Mouse (Mus musculus): ENCODE measurements at regions not wholly inside any gene's neighbourhood (a gene's known extent, or its start where the extent isn't known, plus 50 kb on each side); places are given as distances from the start of the nearest gene placed in this dataset.

- Histone ChIP-seq H3K4me2 (ENCODE audit: low read depth) (no peak overlapping the region), H3K4me3 (no peak overlapping the region), H3K36me3 (ENCODE audit: control insufficient read depth, insufficient read depth) (no peaks in the 10 kb centered on the region), H3ac (ENCODE audit: control insufficient read depth, insufficient read length) (no peak overlapping the region), H3K27me3 (ENCODE audit: control insufficient read depth, insufficient read depth, insufficient read length) (no peaks in the 10 kb centered on the region), H3K79me2 (ENCODE audit: control insufficient read depth, insufficient read depth) (no peaks in the 10 kb centered on the region)
- TF ChIP-seq USF1 (IDR thresholded peaks at IDR 0.05; ENCODE audit: low read depth) (no peak), MAX (IDR thresholded peaks at IDR 0.05; ENCODE audit: low read depth) (no peak), TCF3 (IDR thresholded peaks at IDR 0.05; ENCODE audit: insufficient read length, low read depth) (no peak), CEBPB (IDR thresholded peaks at IDR 0.05; ENCODE audit: insufficient read depth, poor library complexity, severe bottlenecking) (no peak), REST (IDR thresholded peaks at IDR 0.05; ENCODE audit: insufficient read depth, insufficient read length) (no peak)
These were observed 169.9 kb upstream of the Plppr1 start for GRCm38 (mm10) chr4:48889074-48889592.

- H3K4me3 ChIP-seq, result no peak overlapping the region
- H3K79me2 ChIP-seq (ENCODE audit: control insufficient read depth, insufficient read depth), result no peaks in the 10 kb centered on the region
- H3K4me2 ChIP-seq (ENCODE audit: low read depth), result no peak overlapping the region
- no peak overlapping the region for H3ac ChIP-seq (ENCODE audit: control insufficient read depth, insufficient read length)
- no peaks in the 10 kb centered on the region for H3K36me3 ChIP-seq (ENCODE audit: control insufficient read depth, insufficient read depth)
- TF ChIP-seq REST (IDR thresholded peaks at IDR 0.05; ENCODE audit: insufficient read depth, insufficient read length) (no peak), USF1 (IDR thresholded peaks at IDR 0.05; ENCODE audit: low read depth) (no peak), POLR2AphosphoS2 (IDR thresholded peaks at IDR 0.05; ENCODE audit: insufficient read length, low read depth) (no peak), MAX (IDR thresholded peaks at IDR 0.05; ENCODE audit: low read depth) (no peak), MYOG (IDR thresholded peaks at IDR 0.05; ENCODE audit: control insufficient read depth in 1 of 3, insufficient read depth in 1 of 3, insufficient read length in 2 of 3, low read depth in 2 of 3) (no peak), TCF3 (IDR thresholded peaks at IDR 0.05; ENCODE audit: insufficient read length, low read depth) (no peak)
- no peaks in the 10 kb centered on the region for H3K27me3 ChIP-seq (ENCODE audit: control insufficient read depth, insufficient read depth, insufficient read length)
These were observed 154.5 kb upstream of the Plppr1 start for GRCm38 (mm10) chr4:48904551-48904950.

DNA sequence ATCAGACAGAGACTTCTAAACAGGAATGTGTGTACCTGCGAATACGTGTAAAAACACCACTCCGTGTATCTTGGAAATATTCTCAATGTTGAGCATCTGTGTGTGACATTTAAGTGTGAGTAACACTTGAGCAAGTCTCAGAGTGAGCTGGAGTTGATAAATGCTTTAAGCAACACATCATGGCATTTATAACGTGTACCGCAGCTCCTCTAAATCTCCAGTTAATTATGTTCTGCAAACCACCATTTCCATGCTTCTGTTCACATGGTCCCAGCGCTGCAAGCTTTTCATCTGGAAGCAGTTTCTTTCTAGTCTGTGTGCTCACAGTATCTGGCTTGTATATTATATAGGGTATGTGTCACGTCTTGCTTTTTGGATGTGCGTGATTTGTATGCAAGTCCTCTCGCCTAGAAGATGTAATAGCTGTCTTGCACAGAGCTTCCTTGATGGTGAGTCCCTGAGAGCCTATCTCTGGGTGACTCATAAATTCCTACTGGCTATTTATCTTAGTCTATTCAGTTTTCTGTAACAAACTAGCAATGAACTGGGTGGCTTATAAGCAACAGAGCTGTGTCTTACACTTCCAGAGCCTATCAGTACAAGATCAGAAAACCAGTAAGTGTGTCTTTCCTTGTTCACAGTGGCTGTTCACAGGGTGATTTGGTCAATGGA is 153.7 kb upstream of the Plppr1 start:
- Histone ChIP-seq H3K4me2 (ENCODE audit: low read depth) (no peak overlapping the region), H3K79me2 (ENCODE audit: control insufficient read depth, insufficient read depth) (no peaks in the 10 kb centered on the region), H3K36me3 (ENCODE audit: control insufficient read depth, insufficient read depth) (no peaks in the 10 kb centered on the region), H3K27me3 (ENCODE audit: control insufficient read depth, insufficient read depth, insufficient read length) (no peaks in the 10 kb centered on the region), H3K4me3 (no peak overlapping the region), H3ac (ENCODE audit: control insufficient read depth, insufficient read length) (no peak overlapping the region)
- TF ChIP-seq MAX (IDR thresholded peaks at IDR 0.05; ENCODE audit: low read depth) (no peak), REST (IDR thresholded peaks at IDR 0.05; ENCODE audit: insufficient read depth, insufficient read length) (no peak), TCF3 (IDR thresholded peaks at IDR 0.05; ENCODE audit: insufficient read length, low read depth) (no peak), TCF12 (IDR thresholded peaks at IDR 0.05; ENCODE audit: insufficient read depth, poor library complexity, severe bottlenecking) (no peak), E2F4 (IDR thresholded peaks at IDR 0.05; ENCODE audit: insufficient read depth) (no peak), MYOD1 (IDR thresholded peaks at IDR 0.05; ENCODE audit: control insufficient read depth in 1 of 3, insufficient read length in 2 of 3, low read depth in 2 of 3) (no peak), MYOG (IDR thresholded peaks at IDR 0.05; ENCODE audit: control insufficient read depth in 1 of 3, insufficient read depth in 1 of 3, insufficient read length in 2 of 3, low read depth in 2 of 3) (no peak), CEBPB (IDR thresholded peaks at IDR 0.05; ENCODE audit: insufficient read depth, poor library complexity, severe bottlenecking) (no peak), POLR2A (IDR thresholded peaks at IDR 0.05; ENCODE audit: insufficient read length, low read depth) (no peak), USF1 (IDR thresholded peaks at IDR 0.05; ENCODE audit: low read depth) (no peak), SRF (IDR thresholded peaks at IDR 0.05; ENCODE audit: control insufficient read depth, insufficient read length, low read depth) (no peak), POLR2AphosphoS2 (IDR thresholded peaks at IDR 0.05; ENCODE audit: insufficient read length, low read depth) (no peak)

GRCm38 (mm10) chr4:48909161-48909560 is 149.9 kb upstream of the Plppr1 start:
- H3K36me3 ChIP-seq (ENCODE audit: control insufficient read depth, insufficient read depth), result no peaks in the 10 kb centered on the region
- no peak overlapping the region for H3ac ChIP-seq (ENCODE audit: control insufficient read depth, insufficient read length)
- H3K4me2 ChIP-seq (ENCODE audit: low read depth), result no peak overlapping the region
- no peak overlapping the region for H3K4me3 ChIP-seq
- no peaks in the 10 kb centered on the region for H3K79me2 ChIP-seq (ENCODE audit: control insufficient read depth, insufficient read depth)
- no peaks in the 10 kb centered on the region for H3K27me3 ChIP-seq (ENCODE audit: control insufficient read depth, insufficient read depth, insufficient read length)
- no peak for TF ChIP-seq CEBPB (IDR thresholded peaks at IDR 0.05; ENCODE audit: insufficient read depth, poor library complexity, severe bottlenecking)
- no peak for TF ChIP-seq MYOD1 (IDR thresholded peaks at IDR 0.05; ENCODE audit: control insufficient read depth in 1 of 3, insufficient read length in 2 of 3, low read depth in 2 of 3)
- TF ChIP-seq SRF (IDR thresholded peaks at IDR 0.05; ENCODE audit: control insufficient read depth, insufficient read length, low read depth), result no peak
- TF ChIP-seq USF1 (IDR thresholded peaks at IDR 0.05; ENCODE audit: low read depth), result no peak
- no peak for TF ChIP-seq TCF12 (IDR thresholded peaks at IDR 0.05; ENCODE audit: insufficient read depth, poor library complexity, severe bottlenecking)

- Histone ChIP-seq H3K79me2 (ENCODE audit: control insufficient read depth, insufficient read depth) (no peaks in the 10 kb centered on the region), H3ac (ENCODE audit: control insufficient read depth, insufficient read length) (no peak overlapping the region), H3K4me3 (no peak overlapping the region), H3K4me2 (ENCODE audit: low read depth) (no peak overlapping the region), H3K27me3 (ENCODE audit: control insufficient read depth, insufficient read depth, insufficient read length) (no peaks in the 10 kb centered on the region), H3K36me3 (ENCODE audit: control insufficient read depth, insufficient read depth) (no peaks in the 10 kb centered on the region)
- TF ChIP-seq USF1 (IDR thresholded peaks at IDR 0.05; ENCODE audit: low read depth) (no peak), POLR2AphosphoS2 (IDR thresholded peaks at IDR 0.05; ENCODE audit: insufficient read length, low read depth) (no peak), MAX (IDR thresholded peaks at IDR 0.05; ENCODE audit: low read depth) (no peak), POLR2A (IDR thresholded peaks at IDR 0.05; ENCODE audit: insufficient read length, low read depth) (no peak)
These were observed 145.8 kb upstream of the Plppr1 start for GRCm38 (mm10) chr4:48913301-48913700.

Measured in myocyte (in vitro differentiated cells).